Mouse (Mus musculus) hindbrain, embryonic 15.5 days (tissue): ENCODE measurements around the gene Csrnp1. TPM values are rescaled to one million over a fixed set of nuclear protein-coding genes. Genes with fewer than 3 reads are reported as not detected.
A peak's percentile ranks its signal among the peaks of the same experiment; 100 is the strongest.

Experiments used
- ATAC-seq: fragments of 200-750 bp; cut with Nextera tagmentation; 2 replicates; pipeline ENCODE4 v1.8.0; 2017; ENCODE audit warnings: low read depth, moderate number of reproducible peaks, moderate TSS enrichment; ENCODE audit not compliant: low FRiP score
- H3K27ac ChIP-seq: fragments of 300-500 bp; sonication (generic); replicated peaks from 2 replicates; pipeline ENCODE4 v1.5.1; 2015; ENCODE audit warnings: mild to moderate bottlenecking, inconsistent platforms
- H3K27me3 ChIP-seq: fragments of 300-500 bp; sonication (generic); 2 replicates; pipeline ENCODE4 v1.6.1; 2015; ENCODE audit warnings: control low read depth, inconsistent platforms
- H3K36me3 ChIP-seq: fragments of 300-500 bp; sonication (generic); 2 replicates; pipeline ENCODE4 v1.6.1; 2015; ENCODE audit warnings: control low read depth, inconsistent platforms
- H3K4me1 ChIP-seq: fragments of 300-500 bp; sonication (generic); replicated peaks from 2 replicates; pipeline ENCODE4 v1.6.1; 2015; ENCODE audit warnings: control low read depth, inconsistent platforms
- H3K4me2 ChIP-seq: fragments of 300-500 bp; sonication (generic); 2 replicates; pipeline ENCODE4 v1.6.1; 2015; ENCODE audit warnings: moderate library complexity, mild to moderate bottlenecking, inconsistent platforms
- H3K4me3 ChIP-seq: fragments of 300-500 bp; sonication (generic); 2 replicates; pipeline ENCODE4 v1.5.1; 2015; ENCODE audit warnings: mild to moderate bottlenecking, inconsistent platforms
- H3K9ac ChIP-seq: fragments of 300-500 bp; sonication (generic); 2 replicates; pipeline ENCODE4 v1.6.1; 2015; ENCODE audit warnings: inconsistent platforms
- H3K9me3 ChIP-seq: fragments of 300-500 bp; sonication (generic); 2 replicates; pipeline ENCODE4 v1.6.1; 2016; ENCODE audit warnings: control low read depth, inconsistent platforms
- WGBS: fragments of 180-500 bp; shearing (Covaris S2); methylation state at CpG from one replicate; pipeline ENCODE4 v1.1.7; 2015; 5-methylcytosine and 5-hydroxymethylcytosine counted together
- polyA plus RNA-seq: library from polyadenylated mRNA; unstranded; fragments of >200 nt; fragmentation: Nextera tagmentation; extraction: Ambion mirVana; gene quantifications from 2 replicates; pipeline ENCODE4 v1.2.1, GENCODE M21; 2015

Gene Csrnp1
- polyA plus RNA-seq, 1 experiment from 2014 or later: 1.7 TPM

GRCm38 (mm10) chr9:120001945-120002725 lies 17.7 kb upstream of the Csrnp1 start:
- Histone ChIP-seq H3K27me3 (no peaks in the 10 kb centered on the region), H3K9ac (peak overlapping the region; percentile 27; the same call in 1 of the 2 replicates), H3K4me3 (peak overlapping the region; percentile 35), H3K4me2 (peak overlapping the region; percentile 61), H3K4me1 (peaks cover 8% of the 10 kb centered on the region), H3K36me3 (no peaks in the 10 kb centered on the region), H3K9me3 (no peaks in the 10 kb centered on the region), H3K27ac (0 out of 2 replicates have a peak overlapping the region, but pooled peaks have one; percentile 30)
- no peak; the same call in 1 of the 2 replicates for ATAC-seq
- WGBS: 10% methylated on average over 31 of the region's 31 CpGs

- Histone ChIP-seq H3K9ac (no peak overlapping the region), H3K4me1 (peaks cover 8% of the 10 kb centered on the region), H3K4me3 (no peak overlapping the region), H3K27ac (no peak overlapping the region), H3K9me3 (no peaks in the 10 kb centered on the region), H3K36me3 (no peaks in the 10 kb centered on the region), H3K4me2 (no peak overlapping the region), H3K27me3 (no peaks in the 10 kb centered on the region)
- 85% methylated on average over 5 of the region's 5 CpGs for WGBS
- no peak for ATAC-seq
Observed at GRCm38 (mm10) chr9:120000761-120001160, 16.3 kb upstream of the Csrnp1 start.

GRCm38 (mm10) chr9:119999636-120000035 lies 15.2 kb upstream of the Csrnp1 start:
- Histone ChIP-seq H3K27me3 (no peaks in the 10 kb centered on the region), H3K4me3 (no peak overlapping the region), H3K9ac (no peak overlapping the region), H3K27ac (no peak overlapping the region), H3K9me3 (no peaks in the 10 kb centered on the region), H3K4me2 (no peak overlapping the region), H3K36me3 (no peaks in the 10 kb centered on the region), H3K4me1 (peaks cover 8% of the 10 kb centered on the region)
- WGBS: 71% methylated on average over 6 of the region's 6 CpGs
- ATAC-seq: no peak

GRCm38 (mm10) chr9:119998776-119999175 lies 14.3 kb upstream of the Csrnp1 start:
- H3K27ac ChIP-seq: no peak overlapping the region
- no peak overlapping the region for H3K4me3 ChIP-seq
- no peaks in the 10 kb centered on the region for H3K36me3 ChIP-seq
- H3K4me2 ChIP-seq: no peak overlapping the region
- no peak overlapping the region for H3K9ac ChIP-seq
- no peaks in the 10 kb centered on the region for H3K27me3 ChIP-seq
- WGBS: 75% methylated on average over 1 of the region's 1 CpGs
- peaks cover 8% of the 10 kb centered on the region for H3K4me1 ChIP-seq
- H3K9me3 ChIP-seq: no peaks in the 10 kb centered on the region
- ATAC-seq: no peak

GRCm38 (mm10) chr9:119996080-119996479 lies 11.6 kb upstream of the Csrnp1 start:
- no peaks in the 10 kb centered on the region for H3K4me1 ChIP-seq
- 86% methylated on average over 4 of the region's 4 CpGs for WGBS
- no peak overlapping the region for H3K27ac ChIP-seq
- no peak overlapping the region for H3K4me2 ChIP-seq
- ATAC-seq: no peak
- no peak overlapping the region for H3K9ac ChIP-seq
- no peak overlapping the region for H3K4me3 ChIP-seq
- H3K27me3 ChIP-seq: 0 out of 2 replicates have a peak, but pooled peaks cover 2% of the 10 kb centered on the region
- no peaks in the 10 kb centered on the region for H3K36me3 ChIP-seq
- H3K9me3 ChIP-seq: no peaks in the 10 kb centered on the region

- no peaks in the 10 kb centered on the region for H3K4me1 ChIP-seq
- no peaks in the 10 kb centered on the region for H3K9me3 ChIP-seq
- no peak overlapping the region for H3K4me2 ChIP-seq
- no peak overlapping the region for H3K4me3 ChIP-seq
- H3K27ac ChIP-seq: no peak overlapping the region
- H3K9ac ChIP-seq: no peak overlapping the region
- no peaks in the 10 kb centered on the region for H3K36me3 ChIP-seq
- H3K27me3 ChIP-seq: 0 out of 2 replicates have a peak, but pooled peaks cover 2% of the 10 kb centered on the region
- ATAC-seq: no peak
- WGBS: 79% methylated on average over 7 of the region's 7 CpGs
Observed at GRCm38 (mm10) chr9:119994207-119994606, 9.7 kb upstream of the Csrnp1 start.

- WGBS: 78% methylated on average over 10 of the region's 10 CpGs
- no peak overlapping the region for H3K27ac ChIP-seq
- H3K27me3 ChIP-seq: 0 out of 2 replicates have a peak, but pooled peaks cover 2% of the 10 kb centered on the region
- H3K4me1 ChIP-seq: no peaks in the 10 kb centered on the region
- H3K4me3 ChIP-seq: no peak overlapping the region
- ATAC-seq: no peak
- no peak overlapping the region for H3K9ac ChIP-seq
- no peak overlapping the region for H3K4me2 ChIP-seq
- no peaks in the 10 kb centered on the region for H3K9me3 ChIP-seq
- H3K36me3 ChIP-seq: no peaks in the 10 kb centered on the region
Observed at GRCm38 (mm10) chr9:119993092-119993844, 8.8 kb upstream of the Csrnp1 start.

GRCm38 (mm10) chr9:119991310-119991709 lies 6.9 kb upstream of the Csrnp1 start:
- Histone ChIP-seq H3K9me3 (no peaks in the 10 kb centered on the region), H3K27ac (no peak overlapping the region), H3K4me1 (no peaks in the 10 kb centered on the region), H3K27me3 (0 out of 2 replicates have a peak, but pooled peaks cover 2% of the 10 kb centered on the region), H3K4me3 (no peak overlapping the region), H3K9ac (no peak overlapping the region), H3K36me3 (no peaks in the 10 kb centered on the region), H3K4me2 (no peak overlapping the region)
- WGBS: 24% methylated on average over 5 of the region's 5 CpGs
- no peak for ATAC-seq

- 59% methylated on average over 7 of the region's 7 CpGs for WGBS
- no peaks in the 10 kb centered on the region for H3K9me3 ChIP-seq
- H3K4me3 ChIP-seq: no peak overlapping the region
- H3K4me2 ChIP-seq: no peak overlapping the region
- no peaks in the 10 kb centered on the region for H3K36me3 ChIP-seq
- 0 out of 2 replicates have a peak, but pooled peaks cover 9% of the 10 kb centered on the region for H3K27me3 ChIP-seq
- no peak for ATAC-seq
- peaks cover 7% of the 10 kb centered on the region for H3K4me1 ChIP-seq
- no peak overlapping the region for H3K9ac ChIP-seq
- no peak overlapping the region for H3K27ac ChIP-seq
Observed at GRCm38 (mm10) chr9:119988304-119988703, 3.8 kb upstream of the Csrnp1 start.

GRCm38 (mm10) chr9:119985881-119986574 lies 1.6 kb upstream of the Csrnp1 start:
- H3K4me1 ChIP-seq: peaks cover 30% of the 10 kb centered on the region
- ATAC-seq: no peak

GRCm38 (mm10) chr9:119983585-119984535 lies 598 bp downstream of the Csrnp1 start:
- ATAC-seq: peak; percentile 75
- Histone ChIP-seq H3K4me2 (peak overlapping the region; percentile 88), H3K9ac (peak overlapping the region; percentile 54), H3K9me3 (no peaks in the 10 kb centered on the region), H3K27me3 (peaks cover 12% of the 10 kb centered on the region; the same call in 1 of the 2 replicates), H3K4me1 (peaks cover 37% of the 10 kb centered on the region), H3K27ac (peak overlapping the region; percentile 27; the same call in 1 of the 2 replicates), H3K36me3 (no peaks in the 10 kb centered on the region), H3K4me3 (peak overlapping the region; percentile 61)
- WGBS: under 1% methylated on average over 68 of the region's 79 CpGs

More at GRCm38 (mm10) chr9:119985881-119986574, 1.6 kb upstream of the Csrnp1 start:
- Histone ChIP-seq H3K4me2 (no peak overlapping the region), H3K27me3 (peaks cover 12% of the 10 kb centered on the region; the same call in 1 of the 2 replicates), H3K4me3 (no peak overlapping the region), H3K36me3 (no peaks in the 10 kb centered on the region), H3K9ac (no peak overlapping the region), H3K27ac (no peak overlapping the region), H3K9me3 (no peaks in the 10 kb centered on the region)
- 75% methylated on average over 10 of the region's 10 CpGs for WGBS
